Mouse (Mus musculus) kidney, adult 10 weeks (tissue): ENCODE results near the gene Hist1h2bf. TPM values are rescaled to one million over a fixed set of nuclear protein-coding genes. Genes with fewer than 3 reads are reported as not detected.

Source experiments
- polyA plus RNA-seq: library from polyadenylated mRNA; stranded (reverse); fragments of 350-450 nt; fragmentation: Illumina TruSeq; extraction: RNeasy Lipid Tissue Mini Kit (QIAGEN cat#74804); gene quantifications from one replicate; pipeline ENCODE4 v1.2.3, GENCODE M21; 2014; ENCODE audit warnings: low read depth, low replicate concordance

The Hist1h2bf gene
- polyA plus RNA-seq, 1 experiment from 2014 or later, result not detected

Other genes with a start within 250 kb of the Hist1h2bf start
- 57.7 TPM for gene Zfp322a, start 205.0 kb downstream of the Hist1h2bf start, polyA plus RNA-seq
- gene Abt1, start 150.3 kb downstream of the Hist1h2bf start, polyA plus RNA-seq, result 2.4 TPM
- not detected for gene Btn1a1, start 108.3 kb downstream of the Hist1h2bf start, polyA plus RNA-seq
- not detected for gene Btn2a2, start 85.3 kb downstream of the Hist1h2bf start, polyA plus RNA-seq
- gene Hist1h4h, start 43.1 kb downstream of the Hist1h2bf start, polyA plus RNA-seq, result not detected
- not detected for gene Hist1h2af, start 40.3 kb downstream of the Hist1h2bf start, polyA plus RNA-seq
- gene Hist1h3g, start 38.8 kb downstream of the Hist1h2bf start, polyA plus RNA-seq, result not detected
- gene Hist1h2bh, start 30.8 kb downstream of the Hist1h2bf start, polyA plus RNA-seq, result 1.2 TPM
- gene Hist1h3f, start 30.1 kb downstream of the Hist1h2bf start, polyA plus RNA-seq, result not detected
- gene Hist1h4f, start 22.5 kb downstream of the Hist1h2bf start, polyA plus RNA-seq, result not detected
- 3.8 TPM for gene Hist1h1d, start 20.9 kb downstream of the Hist1h2bf start, polyA plus RNA-seq
- gene Hist1h3e, start 11.8 kb downstream of the Hist1h2bf start, polyA plus RNA-seq, result not detected
- gene Hist1h2ae, start 3.0 kb downstream of the Hist1h2bf start, polyA plus RNA-seq, result not detected
- not detected for gene Hist1h2bg, start 2.8 kb downstream of the Hist1h2bf start, polyA plus RNA-seq
- gene Hist1h2ad, start 185 bp upstream of the Hist1h2bf start, polyA plus RNA-seq, result not detected
- gene Hist1h3d, start 1.6 kb upstream of the Hist1h2bf start, polyA plus RNA-seq, result 0.49 TPM
- gene Hist1h4d, start 7.4 kb upstream of the Hist1h2bf start, polyA plus RNA-seq, result 0.40 TPM
- gene Hist1h2be, start 46.9 kb upstream of the Hist1h2bf start, polyA plus RNA-seq, result 17.8 TPM
- gene Hist1h1e, start 48.4 kb upstream of the Hist1h2bf start, polyA plus RNA-seq, result 7.7 TPM
- 3.4 TPM for gene Hist1h2ac, start 109.8 kb upstream of the Hist1h2bf start, polyA plus RNA-seq
- 366 TPM for gene Hist1h2bc, start 110.0 kb upstream of the Hist1h2bf start, polyA plus RNA-seq
- not detected for gene Hist1h1t, start 121.6 kb upstream of the Hist1h2bf start, polyA plus RNA-seq
- gene Hist1h4c, start 124.3 kb upstream of the Hist1h2bf start, polyA plus RNA-seq, result 6.6 TPM
- gene Hfe, start 136.7 kb upstream of the Hist1h2bf start, polyA plus RNA-seq, result 29.7 TPM
- gene Hist1h1c, start 164.6 kb upstream of the Hist1h2bf start, polyA plus RNA-seq, result 67.6 TPM
- not detected for gene Hist1h3c, start 171.4 kb upstream of the Hist1h2bf start, polyA plus RNA-seq
- gene Hist1h2bb, start 172.5 kb upstream of the Hist1h2bf start, polyA plus RNA-seq, result not detected
- not detected for gene Hist1h2ab, start 176.9 kb upstream of the Hist1h2bf start, polyA plus RNA-seq
- not detected for gene Hist1h3b, start 178.1 kb upstream of the Hist1h2bf start, polyA plus RNA-seq
- not detected for gene Hist1h4b, start 182.8 kb upstream of the Hist1h2bf start, polyA plus RNA-seq
- gene Hist1h4a, start 187.0 kb upstream of the Hist1h2bf start, polyA plus RNA-seq, result not detected
- gene Hist1h3a, start 188.2 kb upstream of the Hist1h2bf start, polyA plus RNA-seq, result not detected
- not detected for gene Hist1h1a, start 189.5 kb upstream of the Hist1h2bf start, polyA plus RNA-seq
- not detected for gene Trim38, start 195.7 kb upstream of the Hist1h2bf start, polyA plus RNA-seq
- gene Slc17a2, start 232.8 kb upstream of the Hist1h2bf start, polyA plus RNA-seq, result 23.4 TPM